Mouse (Mus musculus) thymus, adult 2 months (tissue): ENCODE data around the gene Pepd.

ENCODE experiments used
- CTCF ChIP-seq: fragments of 200-500 bp; IDR thresholded peaks from 2 replicates; pipeline ENCODE4 v1.5.1; 2012; ENCODE audit warnings: mild to moderate bottlenecking, control low read depth, low read length, moderate library complexity, borderline replicate concordance; ENCODE audit not compliant: control insufficient read depth, poor library complexity, insufficient read depth; ENCODE audit errors: extremely low read depth
- POLR2A ChIP-seq: fragments of 200-500 bp; IDR thresholded peaks from 2 replicates; pipeline ENCODE4 v1.6.1; 2012; ENCODE audit warnings: mild to moderate bottlenecking, low read length, control low read depth, moderate library complexity; ENCODE audit not compliant: control insufficient read depth, poor library complexity, insufficient read depth; ENCODE audit errors: extremely low read depth

DNA sequence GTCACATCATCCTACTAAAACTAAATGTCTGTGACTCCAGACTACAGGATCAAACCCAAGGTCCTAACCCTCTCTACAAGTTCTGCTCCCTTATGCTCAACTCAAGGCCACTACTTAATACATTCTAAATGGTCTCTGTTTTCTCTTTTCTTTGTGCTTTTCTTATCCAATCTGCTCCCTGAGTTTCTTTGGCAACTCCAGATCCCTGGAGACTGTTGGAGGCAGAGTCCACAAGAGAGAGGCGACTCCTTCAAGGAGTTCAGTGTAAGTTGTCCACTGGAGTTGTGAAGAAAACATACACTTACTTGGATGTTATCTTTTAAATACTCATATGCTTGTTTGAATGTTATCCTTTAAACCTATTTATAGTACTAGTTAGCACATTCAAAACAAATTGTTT is 142.1 kb downstream of the Pepd start:
- TF ChIP-seq CTCF = no peak
- TF ChIP-seq POLR2A = no peak
